Mouse (Mus musculus): ENCODE results near the gene H6pd. TPM values are rescaled to one million over a fixed set of nuclear protein-coding genes. Genes with fewer than 3 reads are reported as not detected.

H6pd gene
- polyA plus RNA-seq, 1 experiment = 5.7 TPM

DNA sequence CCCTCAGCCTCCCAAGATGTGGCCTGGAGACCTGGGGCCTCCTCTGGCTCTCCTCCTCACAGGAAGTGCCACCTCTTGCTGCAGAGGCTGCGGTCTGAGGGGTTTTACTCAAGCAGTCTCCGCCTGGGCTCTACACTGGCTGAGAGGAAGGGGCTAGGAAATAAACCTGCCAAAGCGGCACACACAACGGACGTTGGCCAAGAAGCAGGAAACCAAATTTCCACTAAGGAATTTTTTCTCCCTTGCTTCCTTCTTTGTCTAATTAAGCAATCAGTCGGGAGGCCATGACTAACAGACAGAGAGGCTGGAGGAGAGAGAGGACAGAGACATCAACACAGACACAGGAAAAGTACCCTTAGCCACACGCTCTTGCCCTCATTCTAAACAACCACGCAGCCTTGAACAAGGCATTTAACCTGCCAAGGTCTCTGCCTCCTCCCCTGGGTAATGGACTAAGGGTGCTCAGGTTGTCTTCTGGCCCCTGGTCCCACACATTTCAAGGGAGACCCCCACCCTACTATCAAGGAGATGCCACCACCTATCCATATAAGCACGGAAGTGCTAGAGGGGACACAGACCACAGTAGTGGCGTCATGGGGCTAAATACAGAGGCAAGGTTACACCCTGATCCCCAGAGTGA is 7.5 kb downstream of the H6pd start:
- no peak for DNase-seq (ENCODE audit: extremely low spot score in 1 of 2, low spot score in 1 of 2)

DNA sequence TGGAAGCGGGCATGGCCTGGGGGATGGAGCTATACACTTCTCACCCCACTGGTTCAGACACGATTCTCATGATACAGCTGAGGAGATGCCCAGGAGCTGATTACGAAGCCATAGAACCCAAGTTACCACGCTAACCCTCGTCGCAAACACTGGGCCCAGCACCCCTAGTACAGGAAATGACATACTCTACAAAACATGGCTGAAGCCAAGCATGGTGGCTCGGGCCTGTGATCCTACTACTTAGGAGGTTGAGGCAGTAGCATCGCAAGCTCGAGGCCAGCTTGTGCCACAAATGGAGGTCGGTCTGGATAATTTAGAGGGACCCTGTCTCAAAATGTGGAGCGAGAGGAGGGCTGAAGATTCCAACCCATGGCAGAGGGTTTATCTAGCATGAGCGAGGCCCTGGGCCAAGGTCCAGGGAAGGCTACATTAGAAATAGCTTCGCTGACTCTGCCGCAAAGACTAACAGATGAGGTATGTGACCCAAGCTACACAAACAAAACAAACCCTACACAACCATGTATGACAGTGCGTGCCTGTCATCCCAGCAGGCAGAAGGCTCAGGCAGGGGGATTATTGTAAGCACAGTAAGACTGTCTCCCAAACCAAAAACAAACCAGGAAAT is 8.8 kb downstream of the H6pd start:
- no peak for DNase-seq (ENCODE audit: extremely low spot score in 1 of 2, low spot score in 1 of 2)

- DNase-seq (ENCODE audit: extremely low spot score in 1 of 2, low spot score in 1 of 2) = no peak
Observed at GRCm38 (mm10) chr4:149999510-149999900, 9.3 kb downstream of the H6pd start.

GRCm38 (mm10) chr4:149998786-149999509 is 9.9 kb downstream of the H6pd start:
- DNase-seq (ENCODE audit: extremely low spot score in 1 of 2, low spot score in 1 of 2) = no peak

GRCm38 (mm10) chr4:149997999-149998398 is 10.8 kb downstream of the H6pd start:
- DNase-seq (ENCODE audit: extremely low spot score in 1 of 2, low spot score in 1 of 2) = no peak

GRCm38 (mm10) chr4:149996440-149996839 is 12.4 kb downstream of the H6pd start:
- no peak for DNase-seq (ENCODE audit: extremely low spot score in 1 of 2, low spot score in 1 of 2)

GRCm38 (mm10) chr4:149995911-149996310 is 12.9 kb downstream of the H6pd start:
- DNase-seq (ENCODE audit: extremely low spot score in 1 of 2, low spot score in 1 of 2) = no peak

DNA sequence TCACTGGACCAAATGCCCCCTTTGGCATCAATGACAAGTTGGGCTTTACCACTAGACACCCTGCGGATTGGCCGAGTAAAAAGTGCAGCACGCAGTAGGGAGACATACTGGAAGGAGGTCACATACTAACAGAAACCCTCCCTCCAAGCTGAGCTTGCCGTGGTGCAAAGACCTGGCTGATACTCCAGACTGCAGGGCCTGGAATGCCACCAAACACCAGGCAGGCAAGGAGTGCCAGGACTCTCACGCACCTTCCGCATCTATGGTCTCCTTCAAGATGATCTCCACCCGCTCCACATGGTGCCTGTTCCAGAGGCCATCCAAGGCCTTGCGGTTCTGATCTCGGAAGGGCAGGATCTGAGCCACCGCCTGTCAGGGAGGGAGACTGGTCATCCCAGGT is 14.6 kb downstream of the H6pd start:
- DNase-seq (ENCODE audit: extremely low spot score in 1 of 2, low spot score in 1 of 2) = no peak

DNA sequence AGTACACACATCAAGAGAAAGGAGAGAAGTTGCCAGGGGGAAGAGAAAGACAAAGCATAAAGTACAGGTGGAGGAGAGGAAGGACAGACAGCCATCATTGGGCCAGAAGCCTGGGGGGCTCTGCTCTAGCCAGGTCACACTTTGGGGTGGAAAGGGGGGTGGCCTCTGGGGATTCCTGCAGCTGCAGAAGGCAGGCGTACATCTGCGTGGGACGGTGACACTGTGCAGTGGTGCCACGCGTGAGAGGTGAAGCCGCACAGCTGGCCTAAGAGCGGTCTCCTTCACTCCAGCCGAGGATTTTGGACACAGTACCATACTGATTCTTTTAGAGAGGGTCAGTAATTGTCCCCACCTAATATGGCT is 16.2 kb downstream of the H6pd start:
- DNase-seq (ENCODE audit: extremely low spot score in 1 of 2, low spot score in 1 of 2) = no peak

- no peak for DNase-seq (ENCODE audit: extremely low spot score in 1 of 2, low spot score in 1 of 2)
Observed at GRCm38 (mm10) chr4:149991755-149992669, 16.8 kb downstream of the H6pd start.

DNA sequence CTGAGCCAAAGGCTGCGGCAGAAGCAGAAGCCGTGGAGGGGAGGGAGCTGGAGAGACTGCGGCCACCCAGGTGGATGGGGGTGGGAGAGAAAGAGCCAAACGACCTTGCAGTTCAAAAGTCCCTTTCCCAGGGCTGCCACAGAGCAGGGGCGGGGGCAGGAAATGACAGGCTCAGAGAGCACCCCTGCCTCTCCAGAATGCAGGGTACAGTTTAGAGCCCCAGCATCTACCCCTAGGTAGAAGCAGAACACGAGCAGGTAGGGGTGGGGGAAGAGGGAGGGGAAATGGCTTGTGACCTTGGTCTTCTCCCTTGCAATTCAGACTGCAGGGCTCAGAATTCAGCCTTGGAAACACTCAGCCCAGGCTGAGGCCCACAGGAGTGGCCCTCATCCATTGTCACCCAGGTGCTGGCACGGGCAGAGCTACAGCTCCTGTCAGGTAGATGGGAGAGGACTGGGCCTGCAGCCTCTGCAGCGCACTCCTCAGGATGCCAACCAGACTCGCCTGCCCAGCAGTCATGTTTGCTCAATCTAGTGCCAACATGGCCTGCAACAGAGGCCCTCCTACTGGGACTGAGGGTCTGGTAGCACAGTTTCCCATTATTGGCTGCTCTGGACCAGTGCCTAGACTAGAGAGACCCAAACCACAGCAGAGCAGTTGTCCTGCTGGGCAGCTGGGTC is 17.7 kb downstream of the H6pd start:
- no peak for DNase-seq (ENCODE audit: extremely low spot score in 1 of 2, low spot score in 1 of 2)

- DNase-seq (ENCODE audit: extremely low spot score in 1 of 2, low spot score in 1 of 2) = peak in 1 of 2 experiments; percentile 26
Observed at GRCm38 (mm10) chr4:149990212-149990953, 18.4 kb downstream of the H6pd start.

GRCm38 (mm10) chr4:149988931-149989556 is 19.8 kb downstream of the H6pd start:
- peak; percentile 69 to 86 for DNase-seq (ENCODE audit: extremely low spot score in 1 of 2, low spot score in 1 of 2)

DNA sequence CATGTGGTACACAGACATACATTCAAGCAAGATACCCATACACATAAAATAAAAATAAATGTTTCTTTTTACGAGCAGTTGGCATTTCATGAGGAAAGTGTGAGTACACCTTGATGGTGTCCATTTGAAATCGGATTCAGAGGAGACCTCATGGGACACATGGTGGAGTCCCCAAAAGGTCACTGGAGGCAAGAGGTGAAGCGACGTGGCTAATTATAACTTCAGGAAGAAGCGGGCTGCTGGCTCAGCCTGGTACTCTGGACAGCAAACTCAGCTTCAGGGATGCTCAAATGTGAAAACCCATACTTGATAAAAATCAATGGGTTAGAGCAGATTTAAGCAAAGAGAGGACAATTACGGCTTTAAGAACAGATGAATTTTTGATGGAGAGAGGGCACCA is 20.5 kb downstream of the H6pd start:
- DNase-seq (ENCODE audit: extremely low spot score in 1 of 2, low spot score in 1 of 2) = no peak

GRCm38 (mm10) chr4:149986671-149987417 is 22.0 kb downstream of the H6pd start:
- DNase-seq (ENCODE audit: extremely low spot score in 1 of 2, low spot score in 1 of 2) = no peak

- DNase-seq (ENCODE audit: extremely low spot score in 1 of 2, low spot score in 1 of 2) = no peak
Observed at GRCm38 (mm10) chr4:149983921-149984645, 24.7 kb downstream of the H6pd start.

- DNase-seq (ENCODE audit: extremely low spot score in 1 of 2, low spot score in 1 of 2) = no peak
Observed at GRCm38 (mm10) chr4:149982154-149982553, 26.7 kb downstream of the H6pd start.

DNA sequence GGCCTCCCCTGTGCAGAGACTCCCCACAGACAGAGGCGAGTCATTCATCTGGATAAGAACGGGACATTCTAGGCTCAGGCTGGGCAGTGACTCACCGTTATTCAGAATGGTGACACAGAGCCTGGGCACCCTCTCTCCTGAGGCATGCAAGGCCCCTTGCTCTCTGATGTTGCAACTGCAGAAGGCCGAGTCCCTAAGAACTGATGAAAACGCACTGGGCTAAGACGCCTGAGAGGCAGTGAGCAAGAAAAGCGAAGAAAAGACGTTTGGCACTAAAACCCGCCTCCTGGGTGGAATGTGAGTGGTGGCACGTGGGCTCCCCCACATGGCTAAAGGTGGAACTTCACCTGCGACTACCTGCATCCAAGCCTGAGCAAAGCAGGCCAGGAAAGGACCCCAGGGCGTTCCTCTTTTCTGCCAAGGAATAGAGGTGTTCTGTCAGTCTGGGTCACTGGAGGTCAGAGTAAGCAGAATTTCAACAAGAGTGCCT is 29.0 kb downstream of the H6pd start:
- peak; percentile 74 to 94 for DNase-seq (ENCODE audit: extremely low spot score in 1 of 2, low spot score in 1 of 2)
